Mouse (Mus musculus): Measurements from ENCODE around the gene Chac2.

DNA sequence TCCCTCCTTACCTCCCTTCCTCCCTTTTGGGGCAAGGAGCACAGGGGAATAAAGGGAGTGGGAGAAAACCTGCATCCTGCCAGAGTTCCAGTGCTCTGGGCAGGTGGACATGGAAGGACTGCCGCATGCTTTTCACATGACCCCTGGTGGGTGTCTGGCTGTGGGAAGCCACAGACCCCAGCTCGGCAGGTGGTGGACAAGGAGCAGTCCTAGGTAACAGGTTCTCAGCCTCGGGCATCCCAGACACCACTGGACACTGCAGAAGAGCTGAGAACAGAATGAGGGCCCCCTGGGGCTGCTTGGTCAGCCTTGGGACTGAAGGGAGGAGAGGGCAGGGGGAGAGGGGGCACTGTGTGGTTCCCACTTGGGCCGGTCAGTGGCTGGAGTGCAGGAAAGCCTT lies 48.8 kb upstream of the Chac2 start:
- TF ChIP-seq CTCF (IDR thresholded peaks at IDR 0.05; ENCODE audit: low read depth) (no peak), EP300 (optimal IDR thresholded peaks at IDR 0.05) (no peak)
